8 mouse cellular contexts compared by ENCODE assay signal in genomic region chr7:100159105-100159841, GRCm38 (mm10). TPM values are rescaled to one million over a fixed set of nuclear protein-coding genes. Genes with fewer than 3 reads are reported as not detected.
DNase-seq lines count a peak whose midpoint lies in the region; ATAC-seq and TF ChIP-seq lines count a peak whose summit lies in the region.

Gene Lipt2, plus strand, starts transcription at chr7:100159277.

- TF ChIP-seq POLR2A in lung, adult 2 months (IDR thresholded peaks at IDR 0.05; ENCODE audit: borderline replicate concordance, extremely low read depth, low read depth, low read length): peak; percentile 80; the same call in 1 of the 2 replicates

- H3K4me2 ChIP-seq in forebrain, embryonic 15.5 days (replicated peaks): peak within 1 kb of the TSS; percentile 69

- no peak for TF ChIP-seq CTCF in lung, adult 2 months (IDR thresholded peaks at IDR 0.05; ENCODE audit: insufficient read depth, low read length)

- H3K4me3 ChIP-seq in forebrain, embryonic 15.5 days: peak within 1 kb of the TSS; percentile 81
- H3K4me3 ChIP-seq in lung, adult 2 months (replicated peaks; ENCODE audit: extremely low read depth, low read depth, low read length): peak within 1 kb of the TSS; percentile 89

- no peaks in the 10 kb centered on the region for H3K9me3 ChIP-seq in forebrain, embryonic 15.5 days

- peak within 1 kb of the TSS; percentile 83 for H3K9ac ChIP-seq in forebrain, embryonic 15.5 days (replicated peaks)

- H3K36me3 ChIP-seq in forebrain, embryonic 15.5 days: no peaks in the 10 kb centered on the region

- H3K27ac ChIP-seq in forebrain, embryonic 15.5 days (replicated peaks): peak within 1 kb of the TSS; percentile 89

- H3K27me3 ChIP-seq in forebrain, embryonic 15.5 days: no peaks in the 10 kb centered on the region

- peak; percentile 98 for ATAC-seq in forebrain, embryonic 15.5 days (replicated peaks)
- ATAC-seq in neutrophil, adult 5-6 weeks (ENCODE audit: extremely low read depth, insufficient number of reproducible peaks, low FRiP score, poor library complexity, severe bottlenecking): peak; percentile 68

- peak; percentile 87 for DNase-seq in ES-CJ7 (ENCODE audit: low read depth, low spot score)
- DNase-seq in cerebellum, adult 11 months: peak; percentile 91
- DNase-seq in heart, postnatal 25 days (ENCODE audit: low spot score): peak; percentile 92
- peak; percentile 90 to 94 for DNase-seq in layer of hippocampus, adult 18-20 months (ENCODE audit: low spot score in 2 of 2)
- peak; percentile 88 for DNase-seq in lung, adult 2 months
- peak; percentile 78 to 81 for DNase-seq in thymus, adult 18-20 months

- intact Hi-C loops in heart, postnatal 25 days (cut with DNase I): loop anchor here (2.0 kb wide), 2 partner anchors 24 to 36 kb away; no protein-coding TSS in a partner anchor

- H3K4me1 ChIP-seq in forebrain, embryonic 15.5 days: 0 out of 2 replicates have a peak, but pooled peaks cover 6% of the 10 kb centered on the region
- peaks cover 5% of the 10 kb centered on the region for H3K4me1 ChIP-seq in lung, adult 2 months (ENCODE audit: control insufficient read depth, insufficient read depth, low read length)

- under 1% methylated on average over 78 of the region's 78 CpGs for WGBS in forebrain, embryonic 15.5 days
- under 1% methylated on average over 78 of the region's 78 CpGs for WGBS in lung, adult 2 months

RNA-seq across cellular contexts. Expression of gene Lipt2, which starts in this region (rescaled TPM):
- 17.8 and 21.4 TPM in 2 replicates for polyA plus RNA-seq in forebrain, embryonic 15.5 days (2015; fragmentation: Nextera tagmentation; extraction: Ambion mirVana)
- total RNA-seq in heart, postnatal 25 days (2021): 1 to 10 TPM; 4.6 to 5.3 TPM
- total RNA-seq in layer of hippocampus, adult 18-20 months (2021): 1 to 10 TPM; 4.0 to 4.1 TPM
- 4.6 and 5.9 TPM in 2 replicates for polyA plus RNA-seq in lung, adult 2 months (2012; rRNA removed)
- total RNA-seq in neutrophil, adult 5-6 weeks (2017): 1.1 and 1.3 TPM in 2 replicates

Comparison
In these comparisons a context has a peak if more than half of its experiments do, and no peak if none do; other contexts are left out.
1. Peak in every context shown above with its lines: DNase-seq, ATAC-seq, H3K4me3 ChIP-seq and H3K27ac ChIP-seq.